Mouse (Mus musculus) MEL (cell line): ENCODE measurements at regions not wholly inside any gene's neighbourhood (a gene's known extent, or its start where the extent isn't known, plus 50 kb on each side); places are given as distances from the start of the nearest gene placed in this dataset.

Source experiments
- CHD2 ChIP-seq: IDR thresholded peaks from 2 replicates; pipeline ENCODE4 v1.6.1; 2011; ENCODE audit warnings: low read length, improper control_type of control experiment
- CTCF ChIP-seq, 3 experiments: IDR thresholded peaks in 2 of 3; conservative IDR thresholded peaks in 1 of 3; 2 replicates each; pipeline ENCODE4 v1.5.1; 2011 to 2012; ENCODE audit warnings: low read length in 3 of 3, low read depth in 2 of 3, mild to moderate bottlenecking in 2 of 3, improper control_type of control experiment in 1 of 3, inconsistent platforms in 1 of 3, mixed read lengths in 1 of 3, moderate library complexity in 1 of 3; ENCODE audit not compliant: control insufficient read depth in 1 of 3, insufficient read depth in 1 of 3, poor library complexity in 1 of 3, severe bottlenecking in 1 of 3
- GABPA ChIP-seq: IDR thresholded peaks from 2 replicates; pipeline ENCODE4 v1.6.1; 2012; ENCODE audit warnings: low read depth, mild to moderate bottlenecking, inconsistent platforms, low read length, improper control_type of control experiment, moderate library complexity
- MAX ChIP-seq: IDR thresholded peaks from 2 replicates; pipeline ENCODE4 v1.6.1; 2011; ENCODE audit warnings: low read length, improper control_type of control experiment
- MEF2A ChIP-seq: IDR thresholded peaks from 2 replicates; pipeline ENCODE4 v1.6.1; 2014; ENCODE audit warnings: low read depth, mild to moderate bottlenecking, inconsistent platforms, low read length, improper control_type of control experiment; ENCODE audit not compliant: poor library complexity, insufficient replicate concordance, severe bottlenecking; ENCODE audit errors: extremely low read depth
- POLR2A ChIP-seq, 2 experiments: IDR thresholded peaks; 2 replicates each; pipeline ENCODE4 v1.6.1; 2011 to 2012; ENCODE audit warnings: low read length in 2 of 2, mild to moderate bottlenecking in 2 of 2, control low read depth in 1 of 2, improper control_type of control experiment in 1 of 2, low read depth in 1 of 2, moderate library complexity in 1 of 2; ENCODE audit not compliant: control insufficient read depth in 1 of 2, insufficient read depth in 1 of 2, poor library complexity in 1 of 2
- TBP ChIP-seq: IDR thresholded peaks from 2 replicates; pipeline ENCODE4 v1.8.0; 2011; ENCODE audit warnings: low read depth, low read length, improper control_type of control experiment

DNA sequence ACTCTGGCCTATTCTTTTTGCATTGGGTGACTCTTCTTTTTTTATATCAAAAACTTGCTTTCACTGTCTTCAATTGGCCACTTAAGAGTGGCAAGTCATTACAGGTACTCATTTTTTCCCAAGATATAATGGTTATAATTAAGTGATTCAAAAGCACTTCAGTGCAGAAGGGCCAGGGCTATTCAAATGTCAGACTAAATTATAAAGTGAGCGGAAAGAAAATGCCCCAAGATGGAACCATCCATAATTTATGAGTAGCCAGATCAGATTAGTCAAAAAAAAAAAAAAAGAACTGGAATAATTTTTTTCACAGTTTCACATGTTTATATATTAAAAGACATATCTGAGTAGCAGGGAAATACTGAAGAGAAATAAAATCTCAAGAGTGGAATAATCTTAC, 333.8 kb upstream of the 4930452B06Rik start:
- TF ChIP-seq TBP (no peak), CTCF (IDR thresholded peaks at IDR 0.05 in 2 of 3, conservative IDR thresholded peaks at IDR 0.05 in 1 of 3; ENCODE audit: control insufficient read depth in 1 of 3, insufficient read depth in 1 of 3, low read depth in 2 of 3, low read length in 3 of 3, poor library complexity in 1 of 3, severe bottlenecking in 1 of 3) (no peak), MEF2A (no peak), GABPA (no peak), POLR2A (IDR thresholded peaks at IDR 0.05; ENCODE audit: control insufficient read depth in 1 of 2, insufficient read depth in 1 of 2, low read depth in 1 of 2, low read length in 2 of 2, poor library complexity in 1 of 2) (no peak), CHD2 (no peak), MAX (no peak)
